ENCODE assay signal across 9 mouse cellular contexts in genomic region chr7:100228957-100229356, GRCm38 (mm10). TPM values are rescaled to one million over a fixed set of nuclear protein-coding genes. Genes with fewer than 3 reads are reported as not detected.
DNase-seq lines count a peak whose midpoint lies in the region; ATAC-seq lines count a peak whose summit lies in the region.
"Had no signal": no experiment of that assay in that cellular context is flagged by ENCODE, and none has a peak within 500 bp of the region (broad histone marks: within the 10 kb centered on the region; RNA-seq: fewer than 3 reads in every experiment).

No protein-coding gene starts in this region.

- no peak overlapping the region for H3K27ac ChIP-seq in heart, embryonic 16.5 days (ENCODE audit: low read length)
- no peak overlapping the region for H3K27ac ChIP-seq in forebrain, embryonic 13.5 days
- no peak overlapping the region for H3K27ac ChIP-seq in liver, embryonic 16.5 days (ENCODE audit: low read length)

- H3K36me3 ChIP-seq in heart, embryonic 16.5 days (ENCODE audit: control insufficient read depth, insufficient read depth), result no peaks in the 10 kb centered on the region
- H3K36me3 ChIP-seq in forebrain, embryonic 13.5 days (ENCODE audit: poor library complexity, severe bottlenecking), result no peaks in the 10 kb centered on the region
- H3K36me3 ChIP-seq in liver, embryonic 16.5 days (ENCODE audit: control insufficient read depth, insufficient read depth), result no peaks in the 10 kb centered on the region
- H3K36me3 ChIP-seq: G1E had no signal

- intact Hi-C loops in heart, postnatal 36 days (cut with DNase I), result loop anchor here (2.0 kb wide), 1 partner anchor 108 kb away; the partner anchor contains the start of gene Pold3

- no peak overlapping the region for H3K9ac ChIP-seq in heart, embryonic 16.5 days (ENCODE audit: low read length)
- no peak overlapping the region for H3K9ac ChIP-seq in forebrain, embryonic 13.5 days
- peak overlapping the region; percentile 20; the same call in 1 of the 2 replicates for H3K9ac ChIP-seq in liver, embryonic 16.5 days (ENCODE audit: low read depth, low read length)

- WGBS in heart, embryonic 16.5 days, result 64% methylated on average over 3 of the region's 3 CpGs
- WGBS in forebrain, embryonic 13.5 days, result 72% methylated on average over 3 of the region's 3 CpGs
- 23% methylated on average over 3 of the region's 3 CpGs for WGBS in liver, embryonic 16.5 days (ENCODE audit: insufficient replicate concordance)

- DNase-seq in heart, postnatal 36 days, result no peak
- peak; percentile 36 for DNase-seq in MEL-GATA-1-ER (ENCODE audit: extremely low read depth, low read depth)
- no peak for DNase-seq in right cerebral cortex, postnatal 4 days
- no peak for DNase-seq in ovary, postnatal 10 days (ENCODE audit: low spot score)
- DNase-seq in layer of hippocampus, adult 9-10 months (ENCODE audit: low spot score), result no peak

- no peak overlapping the region for H3K4me3 ChIP-seq in heart, embryonic 16.5 days (ENCODE audit: low read length)
- peak overlapping the region; percentile 88 for H3K4me3 ChIP-seq in forebrain, embryonic 13.5 days
- H3K4me3 ChIP-seq in liver, embryonic 16.5 days (ENCODE audit: low read depth, low read length), result peak overlapping the region; percentile 91

- H3K9me3 ChIP-seq in heart, embryonic 16.5 days (replicated peaks; ENCODE audit: control insufficient read depth, low read length), result no peaks in the 10 kb centered on the region
- H3K9me3 ChIP-seq in forebrain, embryonic 13.5 days (replicated peaks), result no peaks in the 10 kb centered on the region
- H3K9me3 ChIP-seq in liver, embryonic 16.5 days (replicated peaks; ENCODE audit: control insufficient read depth, low read length), result no peaks in the 10 kb centered on the region
- H3K9me3 ChIP-seq: G1E had no signal

- no peak for ATAC-seq in heart, embryonic 16.5 days (replicated peaks; ENCODE audit: extremely low read depth, insufficient read depth, low FRiP score)
- ATAC-seq in forebrain, embryonic 13.5 days, result no peak
- ATAC-seq in liver, embryonic 16.5 days (ENCODE audit: low read depth), result no peak

- peak overlapping the region; percentile 86; the same call in 1 of the 2 replicates for H3K4me2 ChIP-seq in heart, embryonic 16.5 days (ENCODE audit: low read depth, low read length)
- peak overlapping the region; percentile 96 for H3K4me2 ChIP-seq in forebrain, embryonic 13.5 days
- peak overlapping the region; percentile 99 for H3K4me2 ChIP-seq in liver, embryonic 16.5 days (ENCODE audit: low read depth, low read length)

- no peaks in the 10 kb centered on the region for H3K27me3 ChIP-seq in heart, embryonic 16.5 days (ENCODE audit: control insufficient read depth, insufficient read depth, low read length)
- H3K27me3 ChIP-seq in forebrain, embryonic 13.5 days, result no peaks in the 10 kb centered on the region
- H3K27me3 ChIP-seq in liver, embryonic 16.5 days (ENCODE audit: control insufficient read depth, insufficient read depth, low read depth, low read length), result no peaks in the 10 kb centered on the region

- peaks cover 6% of the 10 kb centered on the region; the same call in 1 of the 2 replicates for H3K4me1 ChIP-seq in heart, embryonic 16.5 days (ENCODE audit: control insufficient read depth, insufficient read depth, low read length)
- H3K4me1 ChIP-seq in forebrain, embryonic 13.5 days, result peaks cover 12% of the 10 kb centered on the region
- H3K4me1 ChIP-seq in liver, embryonic 16.5 days (ENCODE audit: control insufficient read depth, low read depth, low read length), result peaks cover 17% of the 10 kb centered on the region

RNA-seq across cellular contexts. Expression of gene Pgm2l1, which starts 1.8 kb away (rescaled TPM):
- 1.3 and 1.5 TPM in 2 replicates for polyA plus RNA-seq in heart, embryonic 16.5 days (2015; fragmentation: Nextera tagmentation; extraction: Ambion mirVana)
- 1 to 10 TPM; 6.4 to 8.6 TPM for total RNA-seq in heart, postnatal 36 days (2021)
- polyA plus RNA-seq in forebrain, embryonic 13.5 days (2015; fragmentation: Nextera tagmentation; extraction: Ambion mirVana), result 9.5 and 10.3 TPM in 2 replicates
- 1.7 and 1.8 TPM in 2 replicates for polyA plus RNA-seq in liver, embryonic 16.5 days (2015; fragmentation: Nextera tagmentation; extraction: Ambion mirVana)

RNA-seq across cellular contexts. Expression of gene Kcne3, which starts 52.7 kb away (rescaled TPM):
- polyA plus RNA-seq in heart, embryonic 16.5 days (2015; fragmentation: Nextera tagmentation; extraction: Ambion mirVana), result 9.3 and 9.5 TPM in 2 replicates
- total RNA-seq in heart, postnatal 36 days (2021), result under 1 TPM; 0.81 to 1.00 TPM
- 1.4 and 2.0 TPM in 2 replicates for polyA plus RNA-seq in forebrain, embryonic 13.5 days (2015; fragmentation: Nextera tagmentation; extraction: Ambion mirVana)
- 1.1 and 1.2 TPM in 2 replicates for polyA plus RNA-seq in liver, embryonic 16.5 days (2015; fragmentation: Nextera tagmentation; extraction: Ambion mirVana)

RNA-seq across cellular contexts. Expression of gene P4ha3, which starts 56.4 kb away (rescaled TPM):
- 12.8 TPM in 2 replicates for polyA plus RNA-seq in heart, embryonic 16.5 days (2015; fragmentation: Nextera tagmentation; extraction: Ambion mirVana)
- under 1 TPM; 0.27 to 0.58 TPM for total RNA-seq in heart, postnatal 36 days (2021)
- 1.0 and 1.5 TPM in 2 replicates for polyA plus RNA-seq in forebrain, embryonic 13.5 days (2015; fragmentation: Nextera tagmentation; extraction: Ambion mirVana)
- 0.54 and 0.81 TPM in 2 replicates for polyA plus RNA-seq in liver, embryonic 16.5 days (2015; fragmentation: Nextera tagmentation; extraction: Ambion mirVana)
- polyA plus RNA-seq: G1E had no signal
